Mouse (Mus musculus): Measurements from ENCODE around the gene Slain2. TPM values are rescaled to one million over a fixed set of nuclear protein-coding genes. Genes with fewer than 3 reads are reported as not detected.
A peak's percentile ranks its signal among the peaks of the same experiment; 100 is the strongest.

Gene Slain2
- polyA plus RNA-seq, 1 experiment from 2014 or later = 24.0 TPM

GRCm38 (mm10) chr5:72957281-72957680 lies 43.2 kb downstream of the Slain2 start:
- Histone ChIP-seq H3K36me3 (ENCODE audit: control insufficient read depth, insufficient read depth) (peaks cover 9% of the 10 kb centered on the region), H3K4me3 (ENCODE audit: low read length) (no peak overlapping the region), H3K27me3 (ENCODE audit: control insufficient read depth, insufficient read depth, low read length) (no peaks in the 10 kb centered on the region), H3K4me1 (ENCODE audit: control insufficient read depth, insufficient read depth, low read length) (no peaks in the 10 kb centered on the region), H3K4me2 (ENCODE audit: low read depth, low read length) (no peak overlapping the region), H3K9ac (ENCODE audit: low read length) (no peak overlapping the region), H3K27ac (ENCODE audit: low read length) (no peak overlapping the region), H3K9me3 (replicated peaks; ENCODE audit: control insufficient read depth, low read length) (no peaks in the 10 kb centered on the region)
- 87% methylated on average over 17 of the region's 17 CpGs for WGBS
- ATAC-seq (replicated peaks; ENCODE audit: extremely low read depth, insufficient read depth, low FRiP score) = no peak

GRCm38 (mm10) chr5:72960096-72960495 lies 46.0 kb downstream of the Slain2 start:
- 76% methylated on average over 6 of the region's 6 CpGs for WGBS

GRCm38 (mm10) chr5:72965706-72966105 lies 51.6 kb downstream of the Slain2 start:
- peaks cover 29% of the 10 kb centered on the region for H3K36me3 ChIP-seq (ENCODE audit: control insufficient read depth, insufficient read depth)
- H3K27ac ChIP-seq (ENCODE audit: low read length) = no peak overlapping the region
- H3K4me2 ChIP-seq (ENCODE audit: low read depth, low read length) = no peak overlapping the region
- H3K4me1 ChIP-seq (ENCODE audit: control insufficient read depth, insufficient read depth, low read length) = no peaks in the 10 kb centered on the region
- WGBS = 81% methylated on average over 3 of the region's 3 CpGs
- H3K9ac ChIP-seq (ENCODE audit: low read length) = no peak overlapping the region
- no peaks in the 10 kb centered on the region for H3K27me3 ChIP-seq (ENCODE audit: control insufficient read depth, insufficient read depth, low read length)
- no peak overlapping the region for H3K4me3 ChIP-seq (ENCODE audit: low read length)
- H3K9me3 ChIP-seq (replicated peaks; ENCODE audit: control insufficient read depth, low read length) = no peaks in the 10 kb centered on the region
- no peak for ATAC-seq (replicated peaks; ENCODE audit: extremely low read depth, insufficient read depth, low FRiP score)

More at GRCm38 (mm10) chr5:72960096-72960495, 46.0 kb downstream of the Slain2 start:
- no peak overlapping the region for H3K27ac ChIP-seq (ENCODE audit: low read length)
- H3K4me2 ChIP-seq (ENCODE audit: low read depth, low read length) = no peak overlapping the region
- no peak for ATAC-seq (replicated peaks; ENCODE audit: extremely low read depth, insufficient read depth, low FRiP score)
- H3K4me1 ChIP-seq (ENCODE audit: control insufficient read depth, insufficient read depth, low read length) = no peaks in the 10 kb centered on the region
- no peaks in the 10 kb centered on the region for H3K27me3 ChIP-seq (ENCODE audit: control insufficient read depth, insufficient read depth, low read length)
- H3K9ac ChIP-seq (ENCODE audit: low read length) = no peak overlapping the region
- no peaks in the 10 kb centered on the region for H3K9me3 ChIP-seq (replicated peaks; ENCODE audit: control insufficient read depth, low read length)
- no peak overlapping the region for H3K4me3 ChIP-seq (ENCODE audit: low read length)
- peaks cover 12% of the 10 kb centered on the region for H3K36me3 ChIP-seq (ENCODE audit: control insufficient read depth, insufficient read depth)

GRCm38 (mm10) chr5:72972435-72972834 lies 58.3 kb downstream of the Slain2 start:
- Histone ChIP-seq H3K9ac (ENCODE audit: low read length) (no peak overlapping the region), H3K27ac (ENCODE audit: low read length) (peak overlapping the region; percentile 14; the same call in 1 of the 2 replicates), H3K9me3 (replicated peaks; ENCODE audit: control insufficient read depth, low read length) (no peaks in the 10 kb centered on the region), H3K4me1 (ENCODE audit: control insufficient read depth, insufficient read depth, low read length) (peaks cover 4% of the 10 kb centered on the region), H3K36me3 (ENCODE audit: control insufficient read depth, insufficient read depth) (peaks cover 38% of the 10 kb centered on the region), H3K4me2 (ENCODE audit: low read depth, low read length) (no peak overlapping the region), H3K27me3 (ENCODE audit: control insufficient read depth, insufficient read depth, low read length) (no peaks in the 10 kb centered on the region), H3K4me3 (ENCODE audit: low read length) (no peak overlapping the region)
- ATAC-seq (replicated peaks; ENCODE audit: extremely low read depth, insufficient read depth, low FRiP score) = no peak
- WGBS = 59% methylated on average over 4 of the region's 4 CpGs

GRCm38 (mm10) chr5:72972934-72973333 lies 58.8 kb downstream of the Slain2 start:
- peaks cover 38% of the 10 kb centered on the region for H3K36me3 ChIP-seq (ENCODE audit: control insufficient read depth, insufficient read depth)
- peaks cover 4% of the 10 kb centered on the region for H3K4me1 ChIP-seq (ENCODE audit: control insufficient read depth, insufficient read depth, low read length)
- no peak overlapping the region for H3K4me3 ChIP-seq (ENCODE audit: low read length)
- 59% methylated on average over 5 of the region's 5 CpGs for WGBS
- ATAC-seq (replicated peaks; ENCODE audit: extremely low read depth, insufficient read depth, low FRiP score) = no peak
- H3K27me3 ChIP-seq (ENCODE audit: control insufficient read depth, insufficient read depth, low read length) = no peaks in the 10 kb centered on the region
- no peak overlapping the region for H3K27ac ChIP-seq (ENCODE audit: low read length)
- no peaks in the 10 kb centered on the region for H3K9me3 ChIP-seq (replicated peaks; ENCODE audit: control insufficient read depth, low read length)
- H3K9ac ChIP-seq (ENCODE audit: low read length) = no peak overlapping the region
- H3K4me2 ChIP-seq (ENCODE audit: low read depth, low read length) = no peak overlapping the region

- Histone ChIP-seq H3K27me3 (ENCODE audit: control insufficient read depth, insufficient read depth, low read length) (no peaks in the 10 kb centered on the region), H3K4me2 (ENCODE audit: low read depth, low read length) (no peak within 1 kb of the TSS), H3K27ac (ENCODE audit: low read length) (no peak within 1 kb of the TSS), H3K4me3 (ENCODE audit: low read length) (no peak within 1 kb of the TSS), H3K36me3 (ENCODE audit: control insufficient read depth, insufficient read depth) (peaks cover 28% of the 10 kb centered on the region), H3K9me3 (replicated peaks; ENCODE audit: control insufficient read depth, low read length) (no peaks in the 10 kb centered on the region), H3K9ac (ENCODE audit: low read length) (no peak within 1 kb of the TSS), H3K4me1 (ENCODE audit: control insufficient read depth, insufficient read depth, low read length) (peaks cover 4% of the 10 kb centered on the region)
- ATAC-seq (replicated peaks; ENCODE audit: extremely low read depth, insufficient read depth, low FRiP score) = no peak
- WGBS = 96% methylated on average over 7 of the region's 7 CpGs
Measured at GRCm38 (mm10) chr5:72974602-72975001, 60.5 kb downstream of the Slain2 start, which contains the start of gene Gm10135. Gene Gm10135 (minus strand): TSS chr5:72974702.

GRCm38 (mm10) chr5:72975996-72976395 lies 61.9 kb downstream of the Slain2 start:
- Histone ChIP-seq H3K4me2 (ENCODE audit: low read depth, low read length) (no peak overlapping the region), H3K36me3 (ENCODE audit: control insufficient read depth, insufficient read depth) (peaks cover 29% of the 10 kb centered on the region), H3K4me1 (ENCODE audit: control insufficient read depth, insufficient read depth, low read length) (peaks cover 4% of the 10 kb centered on the region), H3K27ac (ENCODE audit: low read length) (no peak overlapping the region), H3K9ac (ENCODE audit: low read length) (no peak overlapping the region), H3K9me3 (replicated peaks; ENCODE audit: control insufficient read depth, low read length) (no peaks in the 10 kb centered on the region), H3K27me3 (ENCODE audit: control insufficient read depth, insufficient read depth, low read length) (no peaks in the 10 kb centered on the region), H3K4me3 (ENCODE audit: low read length) (no peak overlapping the region)
- ATAC-seq (replicated peaks; ENCODE audit: extremely low read depth, insufficient read depth, low FRiP score) = no peak
- WGBS = 88% methylated on average over 6 of the region's 6 CpGs

GRCm38 (mm10) chr5:72976539-72976938 lies 62.4 kb downstream of the Slain2 start:
- H3K27ac ChIP-seq (ENCODE audit: low read length) = no peak overlapping the region
- 80% methylated on average over 4 of the region's 4 CpGs for WGBS

GRCm38 (mm10) chr5:72984091-72984490 lies 70.0 kb downstream of the Slain2 start:
- 9% methylated on average over 2 of the region's 2 CpGs for whole genome bisulfite sequencing
- no peak for ATAC-seq (replicated peaks; ENCODE audit: extremely low read depth, insufficient read depth, low FRiP score)
- H3K27ac ChIP-seq (ENCODE audit: low read length) = no peak overlapping the region

More at GRCm38 (mm10) chr5:72976539-72976938, 62.4 kb downstream of the Slain2 start:
- Histone ChIP-seq H3K36me3 (ENCODE audit: control insufficient read depth, insufficient read depth) (peaks cover 29% of the 10 kb centered on the region), H3K9me3 (replicated peaks; ENCODE audit: control insufficient read depth, low read length) (no peaks in the 10 kb centered on the region), H3K4me3 (ENCODE audit: low read length) (no peak overlapping the region), H3K9ac (ENCODE audit: low read length) (no peak overlapping the region), H3K4me1 (ENCODE audit: control insufficient read depth, insufficient read depth, low read length) (peaks cover 4% of the 10 kb centered on the region), H3K27me3 (ENCODE audit: control insufficient read depth, insufficient read depth, low read length) (no peaks in the 10 kb centered on the region), H3K4me2 (ENCODE audit: low read depth, low read length) (no peak overlapping the region)
- no peak for ATAC-seq (replicated peaks; ENCODE audit: extremely low read depth, insufficient read depth, low FRiP score)

More at GRCm38 (mm10) chr5:72984091-72984490, 70.0 kb downstream of the Slain2 start:
- no peak overlapping the region for H3K4me2 ChIP-seq (ENCODE audit: low read depth, low read length)
- H3K9ac ChIP-seq (ENCODE audit: low read length) = no peak overlapping the region
- H3K36me3 ChIP-seq (ENCODE audit: control insufficient read depth, insufficient read depth) = peaks cover 3% of the 10 kb centered on the region; the same call in 1 of the 2 replicates
- no peaks in the 10 kb centered on the region for H3K9me3 ChIP-seq (replicated peaks; ENCODE audit: control insufficient read depth, low read length)
- no peak overlapping the region for H3K4me3 ChIP-seq (ENCODE audit: low read length)
- H3K27me3 ChIP-seq (ENCODE audit: control insufficient read depth, insufficient read depth, low read length) = no peaks in the 10 kb centered on the region
- H3K4me1 ChIP-seq (ENCODE audit: control insufficient read depth, insufficient read depth, low read length) = 0 out of 2 replicates have a peak, but pooled peaks cover 2% of the 10 kb centered on the region

Measured in heart, embryonic 16.5 days (tissue).